Mouse (Mus musculus) layer of hippocampus, adult 8-10 months (tissue): Measurements from ENCODE around the gene Capn3. TPM values are rescaled to one million over a fixed set of nuclear protein-coding genes. Genes with fewer than 3 reads are reported as not detected.

Experiments used
- total RNA-seq, 4 experiments: library from RNA; stranded (reverse); gene quantifications; 2 replicates each; pipeline ENCODE4 v1.2.4; 2022

Capn3 gene
- total RNA-seq, 4 experiments from 2014 or later: 13.1 to 22.5 (median 17.3) TPM

Other genes with a start within 250 kb of the Capn3 start
- gene Pla2g4e, start 210.7 kb upstream of the Capn3 start, total RNA-seq: 10 to 100 TPM; 12.0 to 16.9 (median 13.3) TPM
- gene Pla2g4d, start 166.8 kb upstream of the Capn3 start, total RNA-seq: not detected
- not detected for gene Pla2g4f, start 141.9 kb upstream of the Capn3 start, total RNA-seq
- 10 to 100 TPM; 63.9 to 80.8 (median 71.4) TPM for gene Vps39, start 102.9 kb upstream of the Capn3 start, total RNA-seq
- 10 to 100 TPM; 12.1 to 19.1 (median 15.2) TPM for gene Ganc, start 52.1 kb upstream of the Capn3 start, total RNA-seq
- gene Tmem87a, start 51.9 kb upstream of the Capn3 start, total RNA-seq: 10 to 100 TPM; 37.5 to 46.4 (median 40.1) TPM
- 100 to 1,000 TPM; 144 to 174 (median 166) TPM for gene Zfp106, start 107.8 kb downstream of the Capn3 start, total RNA-seq
- gene Snap23, start 111.7 kb downstream of the Capn3 start, total RNA-seq: 10 to 100 TPM; 22.2 to 31.8 (median 26.0) TPM
- gene Haus2, start 153.4 kb downstream of the Capn3 start, total RNA-seq: 10 to 100 TPM; 14.3 to 16.0 (median 15.3) TPM
- gene Lrrc57, start 153.5 kb downstream of the Capn3 start, total RNA-seq: 10 to 100 TPM; 25.7 to 36.2 (median 33.4) TPM
- gene Stard9, start 173.1 kb downstream of the Capn3 start, total RNA-seq: 10 to 100 TPM; 10.1 to 13.8 (median 12.9) TPM